Mouse (Mus musculus) cerebellum, adult 9-10 months (tissue): ENCODE data around the gene Pi16.

ENCODE experiments used
- DNase-seq: peaks from one replicate; pipeline ENCODE4 v3.0.0; 2022

Pi16 gene

GRCm38 (mm10) chr17:29304376-29305057 lies 13.0 kb upstream of the Pi16 start:
- DNase-seq, result no peak

- DNase-seq, result peak; percentile 54
Observed at GRCm38 (mm10) chr17:29305058-29305806, 12.2 kb upstream of the Pi16 start.

- no peak for DNase-seq
Observed at GRCm38 (mm10) chr17:29305871-29306270, 11.6 kb upstream of the Pi16 start.

GRCm38 (mm10) chr17:29310056-29310623 lies 7.3 kb upstream of the Pi16 start:
- no peak for DNase-seq

- no peak for DNase-seq
Observed at GRCm38 (mm10) chr17:29311602-29312001, 5.9 kb upstream of the Pi16 start.

- DNase-seq, result no peak
Observed at GRCm38 (mm10) chr17:29312082-29312481, 5.4 kb upstream of the Pi16 start.

GRCm38 (mm10) chr17:29313300-29313699 lies 4.2 kb upstream of the Pi16 start:
- DNase-seq, result no peak

GRCm38 (mm10) chr17:29315672-29316465 lies 1.6 kb upstream of the Pi16 start:
- DNase-seq, result no peak

- DNase-seq, result no peak
Observed at GRCm38 (mm10) chr17:29316891-29317290, 589 bp upstream of the Pi16 start.

GRCm38 (mm10) chr17:29318731-29319250 lies 1.3 kb downstream of the Pi16 start:
- no peak for DNase-seq

- DNase-seq, result no peak
Observed at GRCm38 (mm10) chr17:29319476-29319875, 2.0 kb downstream of the Pi16 start.

GRCm38 (mm10) chr17:29319881-29320639 lies 2.6 kb downstream of the Pi16 start:
- DNase-seq, result no peak

GRCm38 (mm10) chr17:29321765-29322602 lies 4.5 kb downstream of the Pi16 start:
- no peak for DNase-seq

- DNase-seq, result no peak
Observed at GRCm38 (mm10) chr17:29322603-29322962, 5.1 kb downstream of the Pi16 start.

- DNase-seq, result no peak
Observed at GRCm38 (mm10) chr17:29323625-29324024, 6.1 kb downstream of the Pi16 start.

- DNase-seq, result no peak
Observed at GRCm38 (mm10) chr17:29325831-29326230, 8.4 kb downstream of the Pi16 start.

- no peak for DNase-seq
Observed at GRCm38 (mm10) chr17:29326531-29327529, 9.3 kb downstream of the Pi16 start.

GRCm38 (mm10) chr17:29327691-29328090 lies 10.2 kb downstream of the Pi16 start:
- DNase-seq, result no peak

GRCm38 (mm10) chr17:29330221-29330620 lies 12.7 kb downstream of the Pi16 start:
- no peak for DNase-seq
